Mouse (Mus musculus): Measurements from ENCODE around the gene Hist1h2ab.

DNA sequence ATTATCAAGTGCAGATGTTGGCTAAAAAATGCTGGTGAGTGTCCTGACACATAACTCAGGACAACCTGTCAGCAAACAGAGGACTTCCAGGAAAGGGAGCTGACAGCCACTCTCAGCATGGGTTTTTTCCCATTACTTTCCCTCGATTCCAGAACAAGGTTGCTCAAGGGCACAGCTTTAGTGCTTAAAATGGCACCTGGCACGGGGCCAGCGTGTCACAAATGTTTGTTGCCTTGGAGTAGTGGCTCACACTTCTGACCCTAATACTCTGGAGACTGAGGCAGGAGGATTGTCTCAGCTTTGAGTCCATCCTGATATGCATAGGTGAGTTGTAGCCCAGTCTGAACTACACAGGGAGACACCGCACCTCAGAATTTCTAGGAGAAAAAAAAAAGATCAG lies 42.3 kb upstream of the Hist1h2ab start:
- no peak for TF ChIP-seq CTCF (IDR thresholded peaks at IDR 0.05)
- no peak for TF ChIP-seq POLR2A (IDR thresholded peaks at IDR 0.05; ENCODE audit: insufficient read depth, low read depth, low read length)
- TF ChIP-seq EP300 (IDR thresholded peaks at IDR 0.05; ENCODE audit: insufficient read depth, low read depth, low read length) = no peak

Data from heart, adult 2 months (tissue).